Mouse (Mus musculus): ENCODE data around the gene Lsr.
"Not testable (repeated sequence)": the region's sequence is repeated elsewhere in the genome, so short reads cannot be mapped to it uniquely, and the experiment has no call there.

The Lsr gene

DNA sequence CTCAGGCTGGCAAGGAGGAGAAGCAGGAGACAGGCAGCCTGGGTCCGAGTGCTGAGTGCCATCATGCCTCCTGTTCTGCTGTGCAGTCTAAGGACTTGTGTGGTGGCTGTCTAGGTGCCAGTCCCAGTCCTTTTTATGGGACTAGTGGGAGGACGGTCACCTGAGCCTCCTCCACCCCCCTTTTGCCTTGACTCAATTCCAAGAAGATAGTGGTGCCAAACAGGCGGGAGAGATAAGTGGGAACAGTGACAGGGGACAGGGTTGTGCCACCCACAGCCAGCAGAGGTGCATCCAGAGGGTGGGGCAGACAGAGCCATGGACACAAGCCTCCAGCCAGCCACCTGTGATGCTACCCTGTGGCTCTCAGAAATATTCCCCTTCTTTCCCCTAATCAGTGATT is 49.2 kb downstream of the Lsr start:
- DNase-seq: no peak

DNA sequence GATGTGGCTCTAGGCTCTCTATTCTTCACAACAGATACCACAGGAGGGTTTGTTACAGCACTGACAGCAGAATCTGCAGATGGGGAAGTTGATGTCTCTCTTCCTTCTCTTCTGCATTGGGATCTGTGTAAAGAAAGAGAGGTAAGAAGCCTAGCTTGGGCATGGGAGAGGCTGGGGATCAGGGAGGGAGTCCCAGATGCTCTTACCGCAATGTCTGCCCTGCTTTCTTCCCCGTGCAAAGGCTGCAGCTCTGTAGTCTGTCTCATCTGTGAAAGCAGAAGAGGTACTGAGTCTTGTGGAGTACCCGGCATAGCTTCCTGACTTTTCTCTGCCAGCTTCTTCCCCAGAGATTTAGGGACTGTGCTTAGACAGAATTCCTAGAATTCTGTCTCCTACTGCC is 50.8 kb downstream of the Lsr start:
- DNase-seq: not testable (repeated sequence)

DNA sequence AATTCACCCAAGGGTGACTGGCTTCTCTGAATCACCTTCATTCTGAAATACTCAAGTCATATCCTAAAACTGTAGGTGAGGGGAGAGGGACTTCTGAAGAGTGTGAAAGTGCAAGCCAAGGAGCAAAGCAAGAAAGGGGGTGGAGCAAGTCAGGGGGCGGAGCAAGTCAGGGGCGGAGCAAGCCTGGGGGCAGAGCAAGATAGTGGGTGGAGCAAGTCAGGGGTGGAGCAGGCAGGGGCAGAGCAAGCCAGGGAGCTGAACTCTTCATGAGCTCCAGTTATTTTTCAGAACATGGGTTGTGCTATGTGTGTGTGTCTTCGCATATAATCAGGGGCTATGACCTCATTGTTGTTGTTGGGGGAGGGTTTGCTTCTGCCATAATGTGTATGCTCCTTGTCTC is 53.0 kb downstream of the Lsr start:
- DNase-seq: no peak

DNA sequence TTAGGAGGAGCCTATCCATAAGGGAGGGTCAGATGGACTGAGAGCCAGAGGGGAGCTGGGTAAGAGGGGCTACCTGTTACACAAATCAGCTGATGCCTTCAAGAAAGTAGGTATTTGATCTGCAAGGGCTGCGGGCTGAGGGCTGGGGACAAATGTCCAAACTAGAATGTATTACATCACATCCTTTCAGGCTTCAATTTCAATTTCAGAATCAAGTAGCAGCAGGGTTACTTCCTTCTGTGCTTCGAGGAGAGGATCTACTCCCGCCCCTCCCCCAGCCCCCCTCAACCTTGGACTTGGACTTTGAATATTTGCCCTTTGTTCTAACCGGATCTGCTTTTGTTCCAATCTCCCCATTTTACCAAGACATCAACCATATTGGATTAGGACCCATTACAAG is 56.0 kb downstream of the Lsr start:
- DNase-seq: no peak

DNA sequence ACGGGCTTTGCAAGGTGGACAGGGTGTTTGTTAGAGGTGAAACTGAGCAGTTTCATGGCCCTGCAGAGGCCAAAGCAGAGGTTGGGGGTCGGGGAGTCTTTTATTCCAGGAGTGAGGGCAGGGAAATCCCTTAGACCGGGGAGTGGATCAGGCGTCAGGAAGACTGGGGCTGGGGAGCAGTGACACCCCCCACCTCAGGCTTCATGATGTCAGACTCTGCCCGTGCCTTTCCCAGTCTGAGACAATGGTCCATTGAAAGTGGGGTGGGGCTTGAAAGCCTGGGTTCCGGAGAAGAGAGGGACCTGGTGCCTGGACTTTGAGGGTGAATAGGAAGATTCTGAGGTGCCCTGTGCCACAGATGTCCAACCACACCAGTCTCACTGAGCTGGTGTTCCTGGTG is 56.6 kb downstream of the Lsr start:
- DNase-seq: no peak

DNA sequence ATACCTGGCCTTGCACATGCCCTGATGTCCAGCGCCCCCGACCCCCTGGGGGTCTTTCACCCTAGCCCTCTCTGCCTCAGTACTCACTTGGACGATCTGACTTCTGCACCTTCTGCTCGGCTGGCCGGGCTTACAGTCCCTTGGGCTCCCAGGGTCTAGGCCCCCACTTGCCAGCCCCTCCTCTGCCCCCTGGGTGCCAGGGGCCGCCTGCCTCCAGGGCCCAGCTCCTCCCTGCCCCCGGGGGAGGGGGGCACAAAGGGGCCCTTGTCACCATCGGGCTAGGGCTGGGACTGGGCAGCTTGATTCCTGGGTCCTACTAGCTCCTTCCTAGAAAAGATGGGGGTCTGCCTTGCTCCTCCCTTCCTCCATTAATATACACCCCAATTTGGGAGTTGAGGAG is 58.5 kb downstream of the Lsr start, which contains the start of gene Mag:
Gene Mag, minus strand, starts transcription at position 142 of the 400 bp plus-strand sequence.
- DNase-seq: no peak

DNA sequence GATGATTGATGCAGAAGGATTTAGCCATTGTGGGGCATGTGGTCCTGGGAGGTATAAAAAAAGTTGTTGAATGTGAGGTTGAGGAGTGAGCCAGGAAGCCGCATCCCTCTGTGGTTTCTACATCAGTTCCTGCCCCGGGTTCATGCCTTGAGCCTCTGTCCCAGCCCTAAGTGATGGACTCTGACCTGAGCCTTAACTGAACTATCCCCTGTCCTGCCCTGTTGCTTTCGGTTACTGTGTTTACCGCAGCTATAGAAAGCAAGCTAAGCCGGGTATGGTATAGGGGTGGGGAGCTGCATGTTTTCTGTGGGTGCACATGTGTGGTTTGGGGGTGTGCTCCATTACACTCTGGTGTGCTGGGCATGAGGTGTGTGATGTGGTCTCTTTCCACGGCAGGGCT is 63.5 kb downstream of the Lsr start:
- DNase-seq: no peak

DNA sequence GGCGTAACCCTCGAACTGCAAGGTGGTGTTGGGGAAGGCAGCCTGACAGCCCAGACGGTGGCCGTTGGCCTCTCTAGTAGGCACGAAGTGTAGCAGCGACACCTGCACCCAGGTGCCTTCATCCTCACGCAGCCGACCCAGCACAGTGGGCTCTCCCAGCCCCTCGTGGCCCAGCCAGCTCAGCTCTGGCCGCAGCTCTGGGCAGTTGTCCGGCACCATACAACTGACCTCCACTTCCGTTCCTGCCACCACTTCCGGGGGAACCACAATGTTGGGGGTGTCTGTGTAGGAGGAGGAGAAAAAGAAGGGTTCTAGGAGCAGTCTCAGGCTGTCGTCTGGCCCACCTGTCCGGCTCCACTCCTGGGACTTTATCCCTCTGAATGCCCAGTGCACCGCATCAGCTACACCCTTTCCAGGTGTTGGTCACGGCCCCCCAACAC is 64.3 kb downstream of the Lsr start:
- DNase-seq: no peak

DNA sequence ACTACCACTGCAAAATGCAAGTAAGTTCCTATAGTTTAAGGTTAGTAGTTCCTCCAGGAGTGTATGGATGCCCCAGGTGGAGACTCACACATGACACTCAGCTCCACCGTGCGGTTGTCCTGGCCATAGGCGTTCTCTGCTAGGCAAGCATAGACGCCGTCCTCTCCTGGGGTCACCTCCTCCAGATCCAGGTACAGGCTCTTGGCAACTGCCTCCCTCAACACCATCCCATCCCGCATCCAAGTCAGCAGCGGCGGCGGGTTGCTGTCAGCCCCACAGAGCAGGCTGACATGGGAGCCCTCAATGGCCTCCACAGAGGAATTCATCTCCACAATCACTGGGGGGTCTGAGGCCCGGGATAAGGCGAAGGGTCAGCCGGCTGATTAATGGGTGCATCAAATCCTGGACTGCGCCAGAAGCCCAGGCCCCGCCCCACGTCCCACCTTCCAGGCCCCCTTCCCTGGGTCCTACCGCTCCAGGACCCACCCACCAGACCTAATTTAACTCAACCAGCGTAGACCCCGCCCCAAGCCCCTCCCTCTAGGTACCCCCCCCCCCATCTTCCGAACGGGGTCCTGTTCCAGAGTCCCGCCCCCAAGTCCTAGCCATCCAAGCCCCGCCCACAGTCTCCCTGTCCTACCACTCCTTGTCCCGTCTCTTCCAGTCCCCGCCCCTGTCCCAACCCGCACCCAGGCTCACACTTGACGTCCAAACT is 64.8 kb downstream of the Lsr start:
- no peak for DNase-seq
